Mouse (Mus musculus): ENCODE measurements at regions not wholly inside any gene's neighbourhood (a gene's known extent, or its start where the extent isn't known, plus 50 kb on each side); places are given as distances from the start of the nearest gene placed in this dataset.

GRCm38 (mm10) chr1:186257611-186258010 lies 140.5 kb upstream of the Lyplal1 start:
- Histone ChIP-seq H3K36me3 (ENCODE audit: control insufficient read depth, insufficient read depth, low read length) (no peaks in the 10 kb centered on the region), H3K4me2 (replicated peaks; ENCODE audit: low read depth) (no peak overlapping the region), H3K4me3 (ENCODE audit: low read depth, low read length) (no peak overlapping the region), H3K9me3 (ENCODE audit: control insufficient read depth, low read length) (no peaks in the 10 kb centered on the region), H3K27me3 (ENCODE audit: control insufficient read depth, insufficient read depth, low read length) (no peaks in the 10 kb centered on the region), H3K4me1 (replicated peaks; ENCODE audit: control insufficient read depth, insufficient read depth) (0 out of 2 replicates have a peak, but pooled peaks cover 4% of the 10 kb centered on the region), H3K27ac (replicated peaks) (no peak overlapping the region), H3K9ac (ENCODE audit: low read length) (no peak overlapping the region)
- no peak for TF ChIP-seq EP300 (optimal IDR thresholded peaks at IDR 0.05)
- no peak for TF ChIP-seq CTCF (IDR thresholded peaks at IDR 0.05; ENCODE audit: low read depth)
- ATAC-seq (ENCODE audit: low FRiP score, low TSS enrichment) (no peak), DNase-seq (ENCODE audit: low spot score) (no peak)
- WGBS: 82% methylated on average over 1 of the region's 1 CpGs

DNA sequence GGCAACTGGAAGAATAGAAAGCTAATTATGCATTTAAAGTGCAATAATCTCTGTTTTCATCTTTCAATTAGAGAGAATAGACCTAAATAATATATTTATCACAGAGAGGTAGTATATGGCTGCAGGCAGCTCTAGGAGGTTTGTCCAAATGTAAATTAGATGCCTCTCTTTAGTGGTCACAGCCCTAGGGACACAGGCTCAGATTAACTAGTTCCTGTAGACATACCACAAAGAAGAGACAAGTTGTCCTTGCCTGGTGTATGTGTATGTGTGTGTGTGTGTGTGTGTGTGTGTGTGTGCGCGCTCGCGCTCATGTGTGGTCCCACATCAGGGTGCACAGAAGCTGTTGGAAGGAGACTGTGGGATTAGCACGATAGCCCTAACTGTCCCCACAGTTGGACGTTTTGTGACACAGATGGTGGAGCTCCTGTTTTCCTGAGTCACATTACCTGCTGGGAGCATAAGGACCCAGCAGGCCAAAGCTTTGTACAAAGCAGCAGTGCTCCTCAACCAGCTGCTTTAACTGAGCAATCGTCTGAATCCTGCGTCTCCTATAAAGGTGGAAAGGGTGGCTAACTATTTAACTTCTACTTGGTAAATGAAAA lies 138.5 kb upstream of the Lyplal1 start:
- 77% methylated on average over 8 of the region's 8 CpGs for WGBS
- TF ChIP-seq CTCF (IDR thresholded peaks at IDR 0.05; ENCODE audit: low read depth): no peak
- TF ChIP-seq EP300 (optimal IDR thresholded peaks at IDR 0.05): no peak
- DNase-seq (ENCODE audit: low spot score): no peak
- no peak for ATAC-seq (ENCODE audit: low FRiP score, low TSS enrichment)
- Histone ChIP-seq H3K9ac (ENCODE audit: low read length) (no peak overlapping the region), H3K4me3 (ENCODE audit: low read depth, low read length) (no peak overlapping the region), H3K4me2 (replicated peaks; ENCODE audit: low read depth) (no peak overlapping the region), H3K27ac (replicated peaks) (no peak overlapping the region), H3K4me1 (replicated peaks; ENCODE audit: control insufficient read depth, insufficient read depth) (no peaks in the 10 kb centered on the region), H3K36me3 (ENCODE audit: control insufficient read depth, insufficient read depth, low read length) (no peaks in the 10 kb centered on the region), H3K9me3 (ENCODE audit: control insufficient read depth, low read length) (no peaks in the 10 kb centered on the region), H3K27me3 (ENCODE audit: control insufficient read depth, insufficient read depth, low read length) (no peaks in the 10 kb centered on the region)

DNA sequence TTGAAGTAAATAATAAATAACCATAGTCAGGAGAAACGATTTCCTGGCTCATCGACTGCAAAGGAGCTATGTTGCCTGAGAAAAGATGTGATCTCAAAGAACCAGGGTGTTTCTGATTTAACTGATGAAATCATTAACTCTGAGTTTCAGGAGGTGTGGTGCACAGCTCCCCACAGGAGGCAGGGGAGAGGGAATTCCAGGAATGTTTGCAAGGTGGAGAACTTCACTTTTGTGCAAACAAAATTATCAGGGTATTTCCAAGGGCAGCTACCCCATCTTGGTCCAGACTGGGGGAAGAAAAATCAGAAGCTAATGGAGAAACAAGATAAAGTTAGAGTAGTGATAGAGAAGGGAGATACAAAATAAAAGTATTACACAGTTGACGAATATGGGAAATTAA lies 137.4 kb upstream of the Lyplal1 start:
- TF ChIP-seq EP300 (optimal IDR thresholded peaks at IDR 0.05) (no peak), CTCF (IDR thresholded peaks at IDR 0.05; ENCODE audit: low read depth) (no peak)
- Histone ChIP-seq H3K4me1 (replicated peaks; ENCODE audit: control insufficient read depth, insufficient read depth) (no peaks in the 10 kb centered on the region), H3K27ac (replicated peaks) (no peak overlapping the region), H3K36me3 (ENCODE audit: control insufficient read depth, insufficient read depth, low read length) (no peaks in the 10 kb centered on the region), H3K4me2 (replicated peaks; ENCODE audit: low read depth) (no peak overlapping the region), H3K27me3 (ENCODE audit: control insufficient read depth, insufficient read depth, low read length) (no peaks in the 10 kb centered on the region), H3K4me3 (ENCODE audit: low read depth, low read length) (no peak overlapping the region), H3K9me3 (ENCODE audit: control insufficient read depth, low read length) (no peaks in the 10 kb centered on the region), H3K9ac (ENCODE audit: low read length) (no peak overlapping the region)
- WGBS: 32% methylated on average over 3 of the region's 3 CpGs
- ATAC-seq (ENCODE audit: low FRiP score, low TSS enrichment): no peak
- DNase-seq (ENCODE audit: low spot score): no peak

DNA sequence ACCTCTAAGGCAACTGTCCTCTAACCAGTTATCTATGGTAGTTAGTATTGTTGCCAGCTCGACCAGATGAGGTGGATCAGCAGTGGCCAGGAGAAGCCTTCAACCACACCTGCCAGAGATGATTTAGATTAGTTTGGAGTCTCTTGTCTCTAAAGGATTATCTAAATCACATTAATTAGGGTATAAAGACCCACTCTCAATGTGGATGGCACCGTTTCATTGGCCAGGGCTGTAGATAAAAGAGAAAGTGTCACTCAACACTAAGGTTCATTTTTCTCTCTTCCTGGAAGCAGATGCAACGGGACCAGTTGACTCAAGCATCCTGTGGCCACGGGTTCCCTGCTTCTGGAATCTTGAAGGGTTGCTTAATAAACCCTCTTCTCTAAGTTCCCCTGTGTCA lies 135.4 kb upstream of the Lyplal1 start:
- 81% methylated on average over 4 of the region's 4 CpGs for WGBS

DNA sequence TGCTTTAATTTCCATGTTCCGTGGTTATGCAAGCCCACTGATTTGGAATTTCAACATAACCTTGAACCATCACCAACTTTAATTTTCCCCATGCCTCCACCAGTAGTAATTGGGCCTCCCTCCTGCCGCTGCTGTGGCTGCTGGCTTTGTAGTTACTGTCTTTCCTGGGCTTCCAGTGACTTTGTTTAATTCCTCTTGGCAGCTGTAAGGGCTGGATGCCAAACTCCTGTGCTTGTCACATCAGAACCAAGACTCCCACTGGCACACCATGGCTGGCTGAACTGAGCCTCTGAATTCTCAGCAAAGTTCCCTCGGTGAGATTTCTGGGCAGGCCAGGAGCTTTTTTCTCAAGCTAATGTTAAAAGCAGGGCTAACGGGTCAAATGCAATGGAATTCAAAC lies 133.2 kb upstream of the Lyplal1 start:
- ATAC-seq (ENCODE audit: low FRiP score, low TSS enrichment): no peak
- TF ChIP-seq EP300 (optimal IDR thresholded peaks at IDR 0.05) (no peak), CTCF (IDR thresholded peaks at IDR 0.05; ENCODE audit: low read depth) (no peak)
- Histone ChIP-seq H3K4me3 (ENCODE audit: low read depth, low read length) (no peak overlapping the region), H3K27me3 (ENCODE audit: control insufficient read depth, insufficient read depth, low read length) (no peaks in the 10 kb centered on the region), H3K27ac (replicated peaks) (no peak overlapping the region), H3K36me3 (ENCODE audit: control insufficient read depth, insufficient read depth, low read length) (no peaks in the 10 kb centered on the region), H3K9me3 (ENCODE audit: control insufficient read depth, low read length) (no peaks in the 10 kb centered on the region), H3K4me2 (replicated peaks; ENCODE audit: low read depth) (no peak overlapping the region), H3K9ac (ENCODE audit: low read length) (no peak overlapping the region), H3K4me1 (replicated peaks; ENCODE audit: control insufficient read depth, insufficient read depth) (no peaks in the 10 kb centered on the region)
- WGBS: 36% methylated on average over 4 of the region's 4 CpGs
- no peak for DNase-seq (ENCODE audit: low spot score)

More for the DNA sequence above, 135.4 kb upstream of the Lyplal1 start:
- no peak overlapping the region for H3K4me2 ChIP-seq (replicated peaks; ENCODE audit: low read depth)
- DNase-seq (ENCODE audit: low spot score) (no peak), ATAC-seq (ENCODE audit: low FRiP score, low TSS enrichment) (no peak)
- no peak overlapping the region for H3K27ac ChIP-seq (replicated peaks)
- no peaks in the 10 kb centered on the region for H3K4me1 ChIP-seq (replicated peaks; ENCODE audit: control insufficient read depth, insufficient read depth)
- no peak for TF ChIP-seq CTCF (IDR thresholded peaks at IDR 0.05; ENCODE audit: low read depth)
- TF ChIP-seq EP300 (optimal IDR thresholded peaks at IDR 0.05): no peak
- no peak overlapping the region for H3K4me3 ChIP-seq (ENCODE audit: low read depth, low read length)
- no peaks in the 10 kb centered on the region for H3K36me3 ChIP-seq (ENCODE audit: control insufficient read depth, insufficient read depth, low read length)
- H3K27me3 ChIP-seq (ENCODE audit: control insufficient read depth, insufficient read depth, low read length): no peaks in the 10 kb centered on the region
- H3K9me3 ChIP-seq (ENCODE audit: control insufficient read depth, low read length): no peaks in the 10 kb centered on the region
- H3K9ac ChIP-seq (ENCODE audit: low read length): no peak overlapping the region

DNA sequence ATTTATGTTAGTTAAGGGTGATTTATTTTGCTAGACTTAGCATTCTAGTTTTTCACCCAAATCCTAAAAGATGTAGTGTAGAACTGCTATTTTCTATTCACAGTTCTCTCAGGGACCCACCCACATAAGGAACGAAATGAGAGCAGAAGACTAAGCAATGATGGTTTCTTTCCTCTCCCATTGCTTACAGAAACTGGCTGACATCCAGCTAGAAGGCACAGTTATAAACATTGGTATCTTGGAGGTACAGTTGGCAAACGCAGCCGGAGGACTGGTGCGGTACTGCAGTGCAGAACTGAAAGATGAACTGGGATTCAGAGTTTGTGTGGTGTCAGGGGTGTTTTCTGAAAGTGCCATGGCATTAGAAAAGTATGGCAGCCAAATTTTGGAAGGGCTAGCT lies 132.1 kb upstream of the Lyplal1 start:
- TF ChIP-seq CTCF (IDR thresholded peaks at IDR 0.05; ENCODE audit: low read depth): peak; percentile 18; the same call in 1 of the 2 replicates
- TF ChIP-seq EP300 (optimal IDR thresholded peaks at IDR 0.05): no peak
- Histone ChIP-seq H3K4me3 (ENCODE audit: low read depth, low read length) (no peak overlapping the region), H3K27me3 (ENCODE audit: control insufficient read depth, insufficient read depth, low read length) (no peaks in the 10 kb centered on the region), H3K27ac (replicated peaks) (no peak overlapping the region), H3K9ac (ENCODE audit: low read length) (no peak overlapping the region), H3K4me1 (replicated peaks; ENCODE audit: control insufficient read depth, insufficient read depth) (no peaks in the 10 kb centered on the region), H3K4me2 (replicated peaks; ENCODE audit: low read depth) (no peak overlapping the region), H3K36me3 (ENCODE audit: control insufficient read depth, insufficient read depth, low read length) (no peaks in the 10 kb centered on the region), H3K9me3 (ENCODE audit: control insufficient read depth, low read length) (no peaks in the 10 kb centered on the region)
- ATAC-seq (ENCODE audit: low FRiP score, low TSS enrichment) (no peak), DNase-seq (ENCODE audit: low spot score) (no peak)
- 53% methylated on average over 4 of the region's 4 CpGs for WGBS
